Mouse (Mus musculus): ENCODE data around the gene Olfr1331.
"Not testable (repeated sequence)": the region's sequence is repeated elsewhere in the genome, so short reads cannot be mapped to it uniquely, and the experiment has no call there.

The Olfr1331 gene

DNA sequence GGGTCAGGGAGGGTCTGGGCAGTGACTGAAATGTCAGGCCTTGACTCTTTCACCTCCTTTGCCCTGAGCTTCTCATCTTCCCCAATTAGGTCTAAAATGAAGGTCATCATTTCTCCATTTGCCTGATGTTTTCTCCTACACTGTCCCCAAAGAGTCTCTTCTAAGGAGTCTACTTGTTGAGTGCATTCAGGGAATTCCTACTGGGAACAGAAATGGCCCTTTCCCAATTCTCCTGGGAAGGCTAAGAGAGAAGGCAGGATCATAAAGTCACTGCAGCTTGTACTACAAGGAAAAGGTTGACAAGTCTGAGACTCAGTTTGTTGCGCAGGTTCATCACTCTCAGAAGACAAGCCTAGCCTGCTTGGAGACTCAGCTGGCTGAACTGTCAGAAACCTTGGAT lies at the start of gene Olfr1331:
Olfr1331 (plus strand) TSS at position 301 of the 400 bp plus-strand sequence.
- DNase-seq: no peak

- DNase-seq: no peak
Measured at GRCm38 (mm10) chr4:118818921-118819320, 45.5 kb upstream of the Olfr1331 start.

DNA sequence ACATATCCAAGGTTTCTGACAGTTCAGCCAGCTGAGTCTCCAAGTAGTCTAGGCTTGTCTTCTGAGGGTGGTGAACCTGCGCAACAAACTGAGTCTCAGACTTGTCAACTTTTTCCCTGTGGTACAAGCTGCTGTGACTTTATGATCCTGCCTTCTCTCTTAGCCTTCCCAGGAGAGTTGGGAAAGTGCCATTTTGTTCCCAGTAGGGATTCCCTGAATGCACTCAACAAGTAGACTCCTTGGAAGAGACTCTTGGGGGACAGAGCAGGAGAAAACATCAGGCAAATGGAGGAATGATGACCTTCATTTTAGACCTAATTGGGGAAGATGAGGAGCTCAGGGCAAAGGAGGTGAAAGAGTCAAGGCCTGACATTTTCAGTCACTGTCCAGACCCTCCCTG lies 28.3 kb upstream of the Olfr1331 start, which contains the start of gene Olfr1333:
Olfr1333 (minus strand) TSS at position 101 of the 400 bp plus-strand sequence.
- DNase-seq: no peak

DNA sequence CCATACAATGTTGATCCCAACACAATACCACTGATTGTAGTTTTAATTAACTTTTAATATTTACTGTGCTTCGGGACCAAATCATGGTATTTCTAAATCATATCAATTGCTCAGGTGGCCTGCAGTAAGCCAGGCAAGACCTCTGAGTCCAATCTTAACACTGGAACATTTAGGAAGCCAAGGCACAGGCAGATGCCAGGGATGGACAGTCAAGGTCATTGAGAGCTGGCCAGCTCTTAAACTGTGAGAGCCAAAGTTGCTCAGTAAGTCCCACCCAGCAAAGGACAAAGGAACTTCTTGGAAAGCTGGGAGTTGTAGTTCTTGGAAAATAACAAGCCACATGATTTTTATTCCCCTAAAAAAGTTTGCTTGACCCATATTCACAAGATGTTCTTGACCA lies 2.7 kb upstream of the Olfr1331 start:
- no peak for DNase-seq

DNA sequence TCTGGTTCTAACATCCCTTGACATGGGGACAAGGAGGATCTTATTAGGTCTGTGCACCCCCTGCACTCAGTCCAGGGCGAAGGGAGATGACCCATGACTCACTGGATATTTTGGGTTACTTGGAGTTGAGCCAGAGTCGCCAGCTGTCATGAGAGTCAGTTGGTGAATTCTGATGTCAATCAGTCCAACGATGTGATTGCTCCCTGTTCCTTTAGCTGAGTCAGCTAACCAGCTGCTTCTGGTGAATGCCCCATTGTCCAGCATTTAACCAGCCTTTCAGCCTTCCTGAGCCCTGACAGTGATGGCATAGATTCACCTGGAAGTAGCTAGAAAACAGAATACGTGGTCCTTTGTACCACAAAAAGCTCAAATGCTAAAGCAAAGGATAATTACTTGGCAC lies 1.7 kb upstream of the Olfr1331 start:
- no peak for DNase-seq

GRCm38 (mm10) chr4:118867566-118867965 lies 3.1 kb downstream of the Olfr1331 start:
- no peak for DNase-seq

DNA sequence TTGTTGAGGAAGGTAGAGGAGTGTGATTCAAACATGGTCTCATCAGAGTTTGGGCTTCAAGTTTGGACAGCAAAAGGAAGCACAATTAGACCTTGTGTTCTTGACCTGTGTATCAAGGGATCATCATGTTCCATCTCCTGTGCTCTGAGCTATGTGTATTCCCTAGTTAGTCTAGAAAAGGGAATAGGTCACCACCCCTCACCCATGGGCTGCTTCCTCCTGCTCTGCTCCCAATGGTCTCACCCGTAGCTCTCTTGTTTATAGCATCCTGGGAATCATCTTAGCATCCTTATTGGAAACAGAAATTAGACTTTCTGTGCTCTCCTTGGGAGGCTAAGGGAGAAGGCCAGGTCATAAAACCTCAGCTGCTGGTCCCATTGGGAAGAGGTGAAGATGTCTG lies 23.8 kb downstream of the Olfr1331 start, which contains the start of gene Olfr1330:
Olfr1330 (plus strand) TSS at position 301 of the 400 bp plus-strand sequence.
- no peak for DNase-seq

GRCm38 (mm10) chr4:118901981-118902380 lies 37.5 kb downstream of the Olfr1331 start:
- no peak for DNase-seq

- DNase-seq: not testable (repeated sequence)
Measured at GRCm38 (mm10) chr4:118917365-118917764, 52.9 kb downstream of the Olfr1331 start, which contains the start of gene Olfr1329. Gene Olfr1329, minus strand, starts transcription at chr4:118917465.
